Mouse (Mus musculus) heart, adult 2 months (tissue): Measurements from ENCODE around the gene Krtap14. TPM values are rescaled to one million over a fixed set of nuclear protein-coding genes. Genes with fewer than 3 reads are reported as not detected.

ENCODE experiments used
- DNase-seq, 2 experiments: peaks; one replicate each; pipeline ENCODE4 v3.0.0; 2021
- H3K27ac ChIP-seq: fragments of 200-600 bp; 2 replicates; pipeline ENCODE4 v1.8.1; 2022
- H3K27me3 ChIP-seq: fragments of 200-500 bp; 2 replicates; pipeline ENCODE4 v1.6.1; 2012; ENCODE audit warnings: mild to moderate bottlenecking, low read length, inconsistent platforms, mixed read lengths; ENCODE audit not compliant: control insufficient read depth, insufficient read depth
- H3K36me3 ChIP-seq: fragments of 200-500 bp; 2 replicates; pipeline ENCODE4 v1.6.1; 2012; ENCODE audit warnings: low read length, inconsistent platforms; ENCODE audit not compliant: control insufficient read depth, insufficient read depth
- H3K4me1 ChIP-seq: fragments of 200-500 bp; 2 replicates; pipeline ENCODE4 v1.6.1; 2011; ENCODE audit warnings: low read length; ENCODE audit not compliant: control insufficient read depth, insufficient read depth
- H3K4me3 ChIP-seq: fragments of 200-600 bp; 2 replicates; pipeline ENCODE4 v1.8.1; 2022
- H3K79me2 ChIP-seq: fragments of 200-500 bp; replicated peaks from 2 replicates; pipeline ENCODE4 v1.6.1; 2012; ENCODE audit warnings: mild to moderate bottlenecking, inconsistent platforms, low read length, moderate library complexity, mixed read lengths; ENCODE audit not compliant: control insufficient read depth, insufficient read depth
- H3K9ac ChIP-seq: fragments of 200-500 bp; 2 replicates; pipeline ENCODE4 v1.6.1; 2012; ENCODE audit warnings: low read depth, mild to moderate bottlenecking, control low read depth, inconsistent platforms, low read length, mixed read lengths
- CTCF ChIP-seq: fragments of 200-600 bp; IDR thresholded peaks from 2 replicates; pipeline ENCODE4 v1.8.1; 2022; ENCODE audit warnings: antibody characterized with exemption, mild to moderate bottlenecking, moderate library complexity
- EP300 ChIP-seq: fragments of 200-500 bp; IDR thresholded peaks from 2 replicates; pipeline ENCODE4 v1.6.1; 2011; ENCODE audit warnings: low read depth, low read length, control low read depth; ENCODE audit not compliant: insufficient read depth
- POLR2A ChIP-seq: fragments of 200-500 bp; IDR thresholded peaks from 2 replicates; pipeline ENCODE4 v1.6.1; 2011; ENCODE audit warnings: mild to moderate bottlenecking, low read depth, low read length, control low read depth; ENCODE audit not compliant: insufficient read depth
- WGBS: fragments of 180-500 bp; shearing (Covaris S2); methylation state at CpG from one replicate; pipeline ENCODE4 v1.1.7; 2018; 5-methylcytosine and 5-hydroxymethylcytosine counted together
- intact Hi-C: fragments of 180-260 bp; cut with DNase I; formaldehyde crosslinking; loops from one replicate; pipeline ENCODE4 v1.15.1; 2025
- long read RNA-seq: library from polyadenylated mRNA; stranded (forward); transcript quantifications from one replicate; pipeline ENCODE4 v2.0.0, GENCODE M21; 2021
- polyA plus RNA-seq: library from polyadenylated mRNA; depleted of rRNA; stranded (reverse); fragments of >200 nt; gene quantifications from 2 replicates; pipeline ENCODE4 v1.2.3, GENCODE M21; 2012; rRNA removed
- total RNA-seq, 2 experiments: library from RNA; stranded (reverse); gene quantifications; 2 replicates each; pipeline ENCODE4 v1.2.3; 2021

Krtap14 gene
- total RNA-seq (not detected), polyA plus RNA-seq (not detected in 2 replicates)
- long read RNA-seq: 0 reads

DNA sequence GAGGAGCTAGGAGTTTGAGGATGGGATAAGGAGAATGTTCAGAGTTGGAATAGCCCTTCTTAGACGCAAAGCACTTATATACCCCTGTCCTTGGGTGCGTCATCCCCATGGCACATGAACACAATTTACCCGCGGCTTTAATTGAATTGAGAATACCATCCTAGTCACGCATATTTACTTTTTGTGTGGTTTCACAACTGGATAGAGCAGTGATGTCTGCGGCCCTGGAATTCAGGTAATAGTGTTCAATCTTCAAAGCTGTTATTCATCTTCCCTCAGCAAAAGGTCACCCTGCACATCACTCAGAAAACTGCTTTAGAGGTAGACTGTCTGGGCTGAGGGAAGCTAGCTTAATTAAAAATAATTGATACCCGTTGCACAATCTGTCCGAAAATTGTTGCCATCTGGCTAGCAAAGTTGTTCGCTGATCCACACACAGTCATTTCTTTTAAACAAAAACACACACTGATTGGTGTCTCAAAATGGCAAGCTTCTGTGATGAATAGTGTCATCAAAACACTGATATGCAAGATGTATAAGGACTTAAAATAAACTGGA is at the start of gene Krtap14:
Krtap14 (minus strand) TSS at position 51 of the 558 bp plus-strand sequence.
- H3K9ac ChIP-seq: no peak within 1 kb of the TSS
- no peaks in the 10 kb centered on the region for H3K36me3 ChIP-seq
- no peaks in the 10 kb centered on the region for H3K79me2 ChIP-seq
- 89% methylated on average over 9 of the region's 9 CpGs for WGBS
- TF ChIP-seq EP300 (no peak), POLR2A (no peak), CTCF (no peak)
- H3K4me1 ChIP-seq: no peaks in the 10 kb centered on the region
- no peak within 1 kb of the TSS for H3K27ac ChIP-seq
- no peak within 1 kb of the TSS for H3K4me3 ChIP-seq
- no peaks in the 10 kb centered on the region for H3K27me3 ChIP-seq
- intact Hi-C loops: no loop called here
- DNase-seq: no peak

DNA sequence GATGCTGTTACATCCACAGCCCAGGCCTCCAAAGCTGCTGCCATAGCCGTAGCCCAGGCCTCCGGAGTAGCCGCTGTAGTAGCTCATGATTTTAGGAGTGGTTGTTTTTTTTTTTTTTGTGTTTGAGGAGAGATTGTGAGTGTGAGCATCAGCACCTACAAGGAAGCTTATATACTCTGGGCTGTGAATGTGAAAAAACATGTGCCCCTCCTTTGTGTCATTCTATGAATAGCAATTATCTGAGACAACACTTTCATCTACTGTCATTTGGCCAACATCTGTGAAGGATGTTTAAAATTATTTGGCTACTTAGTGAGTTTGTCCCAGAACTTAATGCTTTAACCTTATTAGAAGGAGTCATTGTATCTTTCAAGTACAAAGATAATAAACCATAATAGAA is 48.2 kb upstream of the Krtap14 start, which contains the start of gene Krtap19-2:
Krtap19-2 (minus strand) TSS at position 101 of the 400 bp plus-strand sequence.
- Histone ChIP-seq H3K4me1 (no peaks in the 10 kb centered on the region), H3K9ac (no peak within 1 kb of the TSS), H3K4me3 (no peak within 1 kb of the TSS), H3K36me3 (no peaks in the 10 kb centered on the region), H3K27ac (no peak within 1 kb of the TSS), H3K27me3 (no peaks in the 10 kb centered on the region), H3K79me2 (no peaks in the 10 kb centered on the region)
- intact Hi-C loops: no loop called here
- TF ChIP-seq EP300 (no peak), POLR2A (no peak), CTCF (no peak)
- DNase-seq: no peak
- WGBS: 91% methylated on average over 3 of the region's 3 CpGs

DNA sequence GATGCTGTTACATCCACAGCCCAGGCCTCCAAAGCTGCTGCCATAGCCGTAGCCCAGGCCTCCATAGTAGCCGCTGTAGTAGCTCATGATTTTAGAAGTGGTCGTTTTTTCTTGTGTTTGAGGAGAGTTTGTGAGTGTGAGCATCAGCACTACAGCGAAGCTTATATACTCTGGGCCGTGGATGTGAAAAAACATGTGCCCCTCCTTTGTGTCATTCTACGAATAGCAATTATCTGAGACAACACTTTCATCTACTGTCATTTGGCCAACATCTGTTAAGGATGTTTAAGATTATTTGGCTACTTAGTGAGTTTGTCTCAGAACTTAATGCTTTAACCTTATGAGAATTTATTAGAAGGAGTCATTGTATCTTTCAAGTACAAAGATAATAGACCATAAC is 43.4 kb upstream of the Krtap14 start, which contains the start of gene Krtap19-1:
Krtap19-1 (minus strand) TSS at position 101 of the 400 bp plus-strand sequence.
- DNase-seq: no peak
- H3K27me3 ChIP-seq: no peaks in the 10 kb centered on the region
- WGBS: 81% methylated on average over 6 of the region's 6 CpGs
- intact Hi-C loops: no loop called here
- TF ChIP-seq POLR2A (no peak), EP300 (no peak)
- no peak within 1 kb of the TSS for H3K9ac ChIP-seq
- no peaks in the 10 kb centered on the region for H3K79me2 ChIP-seq
- H3K36me3 ChIP-seq: no peaks in the 10 kb centered on the region
- no peak within 1 kb of the TSS for H3K4me3 ChIP-seq
- H3K27ac ChIP-seq: no peak within 1 kb of the TSS
- no peaks in the 10 kb centered on the region for H3K4me1 ChIP-seq

DNA sequence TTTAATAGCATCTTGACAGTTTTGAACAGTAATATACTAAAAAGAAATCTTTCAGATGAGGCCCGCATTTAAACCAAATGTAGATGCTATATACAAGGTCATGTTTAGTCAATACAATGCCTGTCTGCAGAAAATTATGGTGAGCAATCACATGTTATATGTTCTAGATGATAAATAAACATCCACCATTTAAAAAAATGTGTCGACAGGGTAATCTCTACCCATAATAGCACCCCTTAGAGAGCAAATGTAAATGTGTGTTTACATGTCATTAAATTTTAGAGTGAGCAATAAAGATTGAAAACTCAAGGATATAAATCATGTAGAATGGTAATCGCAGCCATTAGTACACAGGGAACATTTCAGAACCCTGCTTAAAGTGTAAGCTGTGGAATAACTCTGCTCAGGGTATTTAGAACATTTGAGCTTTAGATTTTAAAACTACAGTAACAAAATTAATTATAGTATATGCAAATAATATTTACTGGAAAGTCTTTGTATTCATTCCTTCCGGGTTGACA is 39.0 kb upstream of the Krtap14 start:
- intact Hi-C loops: no loop called here
- DNase-seq: no peak
- Histone ChIP-seq H3K79me2 (no peaks in the 10 kb centered on the region), H3K27ac (no peak overlapping the region), H3K27me3 (no peaks in the 10 kb centered on the region), H3K4me1 (no peaks in the 10 kb centered on the region), H3K36me3 (no peaks in the 10 kb centered on the region), H3K4me3 (no peak overlapping the region), H3K9ac (no peak overlapping the region)
- TF ChIP-seq EP300 (no peak), CTCF (no peak), POLR2A (no peak)
- 79% methylated on average over 4 of the region's 4 CpGs for WGBS

DNA sequence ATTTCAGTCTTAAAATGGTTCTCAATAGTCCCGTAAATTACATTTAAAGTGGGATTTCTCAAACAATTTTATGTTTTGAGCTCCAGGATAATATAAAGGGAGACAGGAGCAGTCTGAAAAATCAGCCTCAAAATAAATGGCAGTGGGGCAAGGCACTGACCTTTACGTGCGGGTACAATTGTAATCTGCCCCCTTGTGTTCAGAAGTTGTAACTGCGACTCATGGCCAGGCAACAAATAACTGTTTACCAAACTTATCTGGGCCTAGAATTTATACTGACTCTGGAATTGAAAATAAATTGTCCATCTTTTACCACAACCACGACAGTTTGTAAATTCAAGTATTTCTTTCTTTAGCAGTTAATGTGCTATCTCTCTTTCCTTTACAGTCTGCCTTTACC is 25.5 kb upstream of the Krtap14 start:
- intact Hi-C loops: no loop called here
- H3K27me3 ChIP-seq: no peaks in the 10 kb centered on the region
- H3K79me2 ChIP-seq: no peaks in the 10 kb centered on the region
- WGBS: 14% methylated on average over 5 of the region's 5 CpGs
- H3K9ac ChIP-seq: no peak overlapping the region
- H3K4me3 ChIP-seq: no peak overlapping the region
- TF ChIP-seq CTCF (peak; percentile 65), POLR2A (no peak)
- no peaks in the 10 kb centered on the region for H3K36me3 ChIP-seq
- H3K4me1 ChIP-seq: no peaks in the 10 kb centered on the region
- DNase-seq: no peak
- H3K27ac ChIP-seq: no peak overlapping the region

DNA sequence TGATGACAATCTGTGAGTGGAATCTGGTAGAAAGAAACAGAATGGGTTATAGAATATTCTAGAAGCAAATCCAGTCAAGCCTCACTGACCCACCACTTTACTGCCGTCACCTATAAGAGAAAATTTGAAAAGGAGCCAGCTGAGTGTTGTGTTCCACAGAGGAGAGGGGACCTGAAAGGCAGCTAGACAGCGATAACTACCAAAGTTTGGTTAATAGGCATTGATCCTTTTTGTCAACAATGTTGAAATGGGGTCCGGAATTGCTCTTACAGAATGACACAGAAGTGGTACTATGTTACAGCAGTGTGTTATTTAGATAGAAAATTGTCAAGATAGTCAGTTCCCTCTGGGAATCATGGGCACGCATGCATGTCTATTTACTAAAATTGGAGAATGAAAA is 22.6 kb upstream of the Krtap14 start:
- Histone ChIP-seq H3K79me2 (no peaks in the 10 kb centered on the region), H3K27ac (no peak overlapping the region), H3K4me1 (no peaks in the 10 kb centered on the region), H3K4me3 (no peak overlapping the region), H3K36me3 (no peaks in the 10 kb centered on the region), H3K27me3 (no peaks in the 10 kb centered on the region), H3K9ac (no peak overlapping the region)
- intact Hi-C loops: no loop called here
- no peak for DNase-seq
- no peak for TF ChIP-seq EP300
- 82% methylated on average over 4 of the region's 4 CpGs for WGBS
